Mouse (Mus musculus) mesoderm, embryonic 11.5 days (tissue): Measurements from ENCODE around the gene Aldh3a2.
"Not testable (repeated sequence)": the region's sequence is repeated elsewhere in the genome, so short reads cannot be mapped to it uniquely, and the experiment has no call there.

Experiments used
- DNase-seq: peaks from one replicate; pipeline ENCODE4 v3.0.0-alpha.2; 2012; ENCODE audit warnings: low read depth, low spot score

Gene Aldh3a2

DNA sequence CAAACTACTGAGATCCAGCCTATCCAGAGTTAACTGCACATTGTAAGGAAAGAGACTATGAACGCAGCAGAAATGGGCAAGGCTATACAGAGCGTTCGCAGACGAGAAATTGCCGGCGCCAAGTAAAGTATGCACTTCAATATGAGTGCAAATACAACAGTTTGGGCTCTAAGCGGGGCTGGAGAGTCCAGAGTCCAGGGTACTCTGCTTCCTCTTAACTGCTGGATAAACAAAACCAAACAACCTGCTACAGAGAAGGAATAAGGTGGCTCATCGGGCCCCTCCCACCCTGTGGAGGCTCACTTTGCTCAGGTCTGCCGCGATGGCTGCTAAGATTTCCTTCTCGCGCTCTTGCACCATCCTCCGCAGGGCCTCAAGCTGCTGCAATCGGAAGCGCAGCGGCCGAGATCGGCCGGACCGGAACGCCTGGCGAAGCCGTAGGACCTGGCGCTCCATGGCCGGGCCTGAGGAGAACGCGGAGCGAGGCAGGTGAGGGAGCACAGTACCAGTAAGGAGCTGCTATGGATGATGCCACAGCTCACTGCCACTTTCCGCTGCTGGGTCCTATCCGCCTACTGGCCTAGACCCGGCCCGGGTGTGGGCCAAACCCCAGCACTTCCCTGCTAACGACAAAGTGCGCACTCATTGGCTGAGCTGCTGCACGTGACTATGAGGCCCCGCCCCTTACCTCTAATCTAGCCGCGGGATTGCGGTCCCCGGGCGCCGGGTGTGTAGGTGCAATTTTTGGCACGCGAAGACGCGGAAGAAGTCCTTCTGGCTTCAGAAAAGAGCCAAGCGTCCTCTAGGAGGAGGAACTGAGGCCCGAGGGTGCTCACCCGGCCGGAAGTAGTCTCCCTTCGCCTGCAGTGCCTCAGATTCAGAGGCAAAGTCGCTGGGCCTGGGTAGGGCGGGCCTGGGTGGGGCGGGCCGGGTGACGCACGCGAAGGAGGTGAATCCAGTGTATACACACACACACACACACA is at the start of gene Aldh3a2:
Aldh3a2 (minus strand) TSS at position 914 of the 983 bp plus-strand sequence.
- peak; percentile 94 for DNase-seq

DNA sequence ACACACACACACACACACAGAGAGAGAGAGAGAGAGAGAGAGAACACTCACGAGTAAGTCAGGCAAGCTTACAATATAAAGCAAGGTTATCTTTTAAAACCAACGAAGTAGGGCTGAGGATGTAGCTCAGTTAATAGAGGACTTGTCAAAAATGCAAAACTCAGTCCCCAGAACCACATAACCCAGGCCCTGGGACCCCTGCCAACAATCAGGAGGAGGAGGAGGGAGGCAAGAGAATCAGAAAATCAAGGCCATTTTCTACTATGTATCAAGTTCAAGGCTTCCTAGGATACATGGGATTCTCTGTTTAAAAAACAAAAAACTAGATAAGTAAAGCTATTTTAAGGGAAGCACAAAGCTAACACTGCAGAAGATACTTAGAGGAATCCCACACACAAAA is 49.6 kb upstream of the Aldh3a2 start:
- DNase-seq = no peak

DNA sequence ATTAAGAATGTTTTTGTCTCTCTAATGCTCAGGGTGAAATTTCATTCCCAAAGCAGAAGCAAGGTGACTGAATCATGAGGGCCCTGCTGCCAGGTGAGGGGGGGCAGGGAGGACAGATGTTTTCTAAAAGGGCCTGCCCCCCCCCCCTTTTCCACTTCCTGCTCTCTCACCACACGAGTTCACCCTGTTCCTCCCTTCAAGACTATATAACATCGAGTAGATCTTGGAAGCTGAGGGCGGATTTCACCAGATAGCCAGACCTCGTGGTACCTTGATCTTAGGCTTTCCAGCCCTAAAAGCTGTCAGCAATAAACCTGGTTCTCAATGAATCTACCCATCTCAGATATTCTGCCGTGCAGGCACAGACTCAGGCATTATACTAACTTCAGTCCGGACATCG is 43.1 kb upstream of the Aldh3a2 start:
- DNase-seq = no peak

DNA sequence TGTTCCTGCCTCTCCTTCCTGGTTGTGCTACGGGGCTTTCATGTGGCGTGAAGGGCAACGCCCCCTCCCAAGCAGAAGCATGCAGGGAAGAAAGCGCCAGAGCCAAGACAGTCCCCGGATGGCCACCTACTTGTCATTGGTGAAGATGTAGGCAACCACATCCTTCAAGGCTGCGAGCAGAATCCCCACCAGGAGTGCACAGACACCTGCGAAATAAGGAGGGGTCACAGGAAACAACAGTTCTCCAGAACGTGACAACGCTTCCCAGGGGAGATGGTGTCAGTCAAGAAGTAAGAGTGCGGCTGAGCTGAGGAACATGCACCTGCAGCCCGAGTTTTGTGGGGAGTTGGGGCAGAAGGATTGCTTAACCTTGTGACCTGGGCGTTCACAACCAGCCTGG is 42.6 kb upstream of the Aldh3a2 start:
- no peak for DNase-seq

DNA sequence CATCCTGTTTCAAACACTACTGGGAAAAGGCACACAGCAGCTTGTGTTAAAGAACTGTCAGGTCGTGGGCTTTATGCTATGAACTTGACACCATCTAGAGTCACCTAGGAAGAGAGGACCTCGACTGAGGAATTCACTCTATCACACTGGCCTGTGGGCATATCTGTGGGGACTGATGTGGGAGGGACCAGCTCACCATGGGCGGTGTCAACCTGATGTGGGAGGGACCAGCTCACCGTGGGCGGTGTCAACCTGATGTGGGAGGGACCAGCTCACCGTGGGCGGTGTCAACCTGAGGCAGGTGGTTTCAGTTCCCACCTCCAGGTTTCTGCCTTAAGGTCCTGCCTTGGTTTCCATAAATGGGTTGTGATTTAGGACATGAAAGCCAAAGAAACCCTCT is 40.5 kb upstream of the Aldh3a2 start:
- no peak for DNase-seq

DNA sequence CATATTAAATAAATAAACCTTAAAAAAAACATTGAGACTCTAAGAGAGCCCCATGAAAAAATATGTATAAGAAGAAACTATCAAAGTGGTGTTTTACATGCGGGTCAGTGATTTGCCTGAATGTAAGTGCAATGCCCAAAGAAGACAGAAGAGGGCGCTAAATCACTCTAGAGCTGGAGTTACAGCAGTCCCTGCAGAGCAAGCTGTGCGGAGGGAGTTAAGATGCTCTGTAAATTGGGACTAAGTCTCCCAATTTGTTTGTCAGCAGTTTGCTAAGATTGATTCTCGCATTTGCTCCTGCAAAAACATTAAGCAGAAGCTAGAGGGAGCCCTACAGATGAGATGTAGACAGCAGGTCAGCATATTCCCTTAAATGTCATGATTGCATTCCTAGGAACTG is 38.1 kb upstream of the Aldh3a2 start:
- DNase-seq = peak; percentile 33

DNA sequence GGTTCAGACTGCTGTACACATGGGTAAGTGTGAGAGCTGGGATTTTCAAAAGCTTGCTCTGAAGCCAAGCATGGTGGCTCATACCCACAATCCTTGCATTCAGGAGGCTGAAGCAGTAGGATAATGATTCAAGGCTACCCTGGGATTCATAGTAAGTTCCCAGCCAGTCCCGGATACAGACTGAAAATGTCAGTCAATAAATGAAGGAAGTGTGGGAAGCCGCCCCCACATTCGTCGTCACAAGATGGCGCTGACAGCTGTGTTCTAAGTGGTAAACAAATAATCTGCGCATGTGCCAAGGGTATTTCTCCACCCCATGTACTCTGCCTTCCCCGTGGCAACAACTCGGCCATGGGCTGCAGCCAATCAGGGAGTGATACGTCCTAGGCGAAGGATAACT is 37.3 kb upstream of the Aldh3a2 start:
- DNase-seq = not testable (repeated sequence)

DNA sequence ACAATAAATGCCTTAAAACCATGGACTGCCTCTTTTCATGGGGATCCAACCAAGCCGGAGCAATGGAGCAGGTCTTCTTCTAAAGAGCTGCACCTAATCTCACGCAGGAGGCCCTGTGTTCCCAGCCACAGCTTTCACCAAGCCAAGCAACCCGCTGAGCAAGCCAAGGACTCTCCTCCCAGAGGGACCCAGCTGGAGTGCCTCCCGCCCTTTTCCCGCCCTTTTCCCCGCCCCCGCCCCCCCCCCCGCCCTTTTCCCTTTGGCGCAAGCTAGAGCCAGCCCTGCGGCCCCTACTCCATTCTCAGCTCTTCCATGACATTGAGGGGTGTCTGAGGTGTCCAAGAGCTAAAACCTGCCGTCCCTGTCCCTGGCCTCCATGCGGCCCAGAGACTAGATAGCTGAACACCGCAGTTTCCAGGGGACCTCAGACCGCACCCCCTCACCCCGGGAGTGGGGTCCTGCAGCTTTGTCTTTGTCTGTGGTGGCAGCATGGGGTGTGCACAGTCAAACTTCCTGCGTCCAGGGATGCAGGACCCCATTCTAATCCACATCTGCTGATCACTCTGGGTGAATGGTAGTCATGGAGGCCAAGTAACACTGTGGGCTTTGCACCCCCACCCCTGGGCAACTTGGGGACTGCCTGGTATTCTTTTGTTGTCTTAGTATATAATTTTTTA is 33.6 kb upstream of the Aldh3a2 start:
- DNase-seq = no peak

DNA sequence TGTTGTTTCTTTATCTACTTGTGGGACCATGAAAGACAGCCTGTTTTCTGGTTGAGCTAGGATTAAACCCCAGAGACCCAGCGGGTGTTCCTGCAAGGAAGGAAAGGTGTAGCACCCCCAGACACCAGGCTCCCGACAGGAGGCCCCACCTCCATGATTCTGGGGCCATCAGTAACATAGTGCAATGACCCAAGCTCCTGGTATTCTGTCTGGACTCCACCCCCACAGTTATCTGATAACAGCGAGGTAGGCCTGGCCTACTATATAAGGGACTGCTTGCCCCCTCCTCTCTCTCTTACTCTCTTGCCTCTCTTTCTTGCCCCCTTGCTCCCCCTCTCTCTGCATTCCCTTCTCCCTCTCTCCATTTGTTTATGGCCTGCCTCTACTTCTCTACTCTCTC is 32.9 kb upstream of the Aldh3a2 start:
- no peak for DNase-seq

DNA sequence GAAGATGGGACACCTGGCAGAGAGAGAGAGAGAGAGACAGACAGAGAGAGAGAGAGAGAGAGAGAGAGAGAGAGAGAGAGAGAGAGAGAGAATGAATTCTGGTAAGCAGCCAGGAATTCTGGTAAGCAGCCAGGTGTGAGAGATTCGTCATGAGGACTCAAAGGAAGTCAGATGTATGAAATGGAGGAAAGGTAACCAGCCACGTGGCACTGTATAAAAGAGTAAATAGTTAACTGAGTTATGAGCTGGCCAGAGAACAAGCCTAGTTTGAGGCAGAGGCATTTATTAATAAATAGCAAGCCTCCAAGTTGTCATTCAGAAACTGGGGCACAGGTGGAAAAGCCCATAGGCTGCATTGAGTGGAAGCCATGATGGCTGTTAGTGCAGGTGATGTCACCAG is 30.6 kb upstream of the Aldh3a2 start:
- DNase-seq = no peak

DNA sequence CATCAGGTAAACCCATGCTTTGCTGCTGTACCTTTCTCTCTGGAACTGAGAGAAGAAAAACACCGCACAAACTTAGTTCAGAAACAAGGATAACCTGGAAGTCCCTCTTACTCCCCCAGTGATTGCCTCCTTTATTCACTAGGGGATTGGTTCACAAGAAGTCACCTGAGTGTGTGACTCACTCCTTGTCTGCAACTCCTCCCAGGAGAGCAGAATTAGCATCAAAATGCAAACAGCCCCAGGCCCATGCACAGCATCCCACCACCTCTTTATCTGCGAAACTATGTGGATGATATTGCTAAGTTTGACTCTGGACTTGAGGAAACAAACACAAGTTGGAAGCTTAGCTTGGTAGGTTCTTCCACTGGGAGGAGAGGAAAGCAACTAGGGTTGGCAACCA is 30.1 kb upstream of the Aldh3a2 start:
- DNase-seq = no peak

DNA sequence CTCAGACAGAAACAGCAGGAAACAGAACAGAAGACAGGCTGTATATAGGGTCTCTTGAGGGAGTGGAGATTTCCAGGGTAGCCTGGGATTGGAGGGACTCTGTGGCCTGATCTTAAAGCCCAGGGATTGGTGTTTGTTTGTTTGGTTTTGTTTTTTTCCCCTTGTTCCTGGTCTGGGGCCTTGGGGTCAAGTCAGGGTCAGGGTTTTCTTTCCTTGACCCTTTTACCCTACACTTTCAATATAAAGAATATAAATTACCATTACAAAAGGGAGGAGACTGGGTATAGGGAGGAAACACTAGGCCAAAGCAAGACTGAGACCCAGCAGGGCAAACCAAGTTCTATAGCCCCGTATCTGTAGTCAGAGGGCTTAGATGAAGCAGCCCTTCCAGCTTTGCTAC is 29.3 kb upstream of the Aldh3a2 start:
- no peak for DNase-seq

DNA sequence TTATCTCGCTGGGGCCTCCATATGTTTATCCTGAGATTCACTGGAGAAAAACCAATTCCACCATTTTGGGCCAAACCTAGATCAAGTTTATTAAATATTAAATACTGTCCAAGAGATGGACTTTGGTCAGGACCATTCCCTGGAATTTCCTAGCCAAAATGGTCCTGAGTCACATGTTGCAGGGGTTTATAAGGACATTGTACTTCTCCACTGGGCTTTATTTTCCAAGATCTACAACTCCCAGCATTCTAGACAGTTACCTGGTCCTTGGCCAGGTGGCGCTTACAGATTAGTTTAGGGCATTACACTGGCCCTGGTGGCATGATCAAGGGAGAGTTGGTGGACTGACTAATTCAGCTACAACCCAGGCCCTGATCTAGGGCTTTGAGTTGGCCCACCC is 28.3 kb upstream of the Aldh3a2 start:
- no peak for DNase-seq

DNA sequence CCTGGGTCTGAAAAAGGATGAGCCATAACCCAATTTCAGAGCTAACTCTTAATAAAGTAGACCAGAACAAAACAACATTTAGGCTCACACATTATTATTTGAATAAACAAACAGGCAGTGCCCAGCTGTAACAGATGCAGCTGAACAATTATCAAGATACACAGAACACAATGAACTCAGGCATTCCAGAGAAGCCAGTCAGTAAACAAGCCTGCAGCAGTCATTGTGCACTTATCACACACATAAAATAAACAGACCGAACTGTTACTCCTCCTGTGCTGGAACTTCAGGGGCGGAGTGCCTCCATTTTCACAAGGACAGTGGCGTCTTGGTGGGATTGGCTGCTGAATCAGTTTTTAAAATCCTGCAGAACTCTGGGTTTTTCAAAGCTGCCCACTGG is 27.2 kb upstream of the Aldh3a2 start:
- no peak for DNase-seq

DNA sequence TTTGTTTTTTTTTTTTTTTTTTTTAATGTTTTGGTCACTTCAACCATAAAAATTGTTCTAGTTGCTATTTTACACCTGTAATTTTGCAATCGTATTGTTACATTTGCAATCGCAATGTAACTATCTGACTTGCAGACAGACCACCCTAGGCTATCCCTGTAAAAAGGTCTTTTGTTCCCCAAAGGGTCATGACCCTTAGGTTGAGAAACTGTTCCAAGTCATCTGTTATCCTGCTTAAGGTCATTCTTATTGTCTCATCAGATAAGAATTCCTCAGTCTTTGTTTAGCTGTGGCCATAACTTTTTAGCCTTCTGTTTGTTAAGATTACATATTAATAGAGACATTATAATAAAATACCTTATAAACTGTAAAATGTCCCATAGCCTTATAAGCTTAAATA is 26.0 kb upstream of the Aldh3a2 start:
- DNase-seq = peak; percentile 48

DNA sequence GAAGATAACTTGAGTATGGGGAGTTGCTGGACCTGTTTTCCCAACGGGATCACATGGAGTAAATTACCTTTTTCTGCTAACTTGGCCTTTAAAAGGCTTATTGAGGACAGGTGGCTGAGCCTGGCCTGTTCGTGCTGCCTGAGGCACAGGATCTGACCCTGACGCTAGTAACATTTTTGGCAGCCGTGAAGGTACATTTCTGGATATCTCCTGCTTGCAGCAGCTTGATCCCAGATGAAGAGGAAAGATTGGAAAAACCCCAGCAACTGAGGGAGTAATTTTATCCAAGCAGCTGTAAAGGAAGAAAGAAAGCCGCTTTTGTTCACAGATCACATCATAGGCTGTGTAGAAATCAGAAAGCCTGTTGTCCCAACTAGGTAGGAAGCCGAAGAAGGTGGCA is 17.1 kb upstream of the Aldh3a2 start:
- DNase-seq = no peak

DNA sequence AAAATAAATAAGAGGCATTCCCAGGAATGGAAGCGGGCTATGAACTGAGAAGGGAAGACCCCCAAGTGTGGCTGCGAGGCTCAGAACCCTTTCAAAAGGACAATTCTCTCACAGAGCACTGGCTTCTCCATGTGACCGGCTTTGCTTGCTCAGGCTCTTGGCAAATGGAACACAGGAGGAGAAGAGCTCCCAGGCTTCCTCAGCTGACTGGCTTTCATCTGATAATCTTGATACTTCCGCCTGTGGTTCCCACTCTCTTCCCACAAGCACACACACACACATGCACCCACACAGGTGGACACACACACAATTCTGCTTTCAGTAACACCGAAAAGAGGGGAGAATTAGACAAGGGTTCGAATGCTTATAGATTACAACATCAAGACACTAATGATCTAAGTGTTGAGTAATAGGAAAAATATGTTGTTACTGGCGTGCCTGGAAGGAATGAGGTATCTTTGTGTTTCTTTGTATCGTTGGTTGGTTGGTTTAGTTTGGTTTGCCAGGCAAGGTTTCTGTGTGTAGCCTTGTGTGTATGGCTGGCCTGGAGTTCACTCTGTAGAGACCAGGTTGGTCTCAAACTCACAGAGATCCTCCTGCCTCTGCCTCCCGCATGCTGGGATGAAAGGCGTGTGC is 16.3 kb upstream of the Aldh3a2 start:
- no peak for DNase-seq

DNA sequence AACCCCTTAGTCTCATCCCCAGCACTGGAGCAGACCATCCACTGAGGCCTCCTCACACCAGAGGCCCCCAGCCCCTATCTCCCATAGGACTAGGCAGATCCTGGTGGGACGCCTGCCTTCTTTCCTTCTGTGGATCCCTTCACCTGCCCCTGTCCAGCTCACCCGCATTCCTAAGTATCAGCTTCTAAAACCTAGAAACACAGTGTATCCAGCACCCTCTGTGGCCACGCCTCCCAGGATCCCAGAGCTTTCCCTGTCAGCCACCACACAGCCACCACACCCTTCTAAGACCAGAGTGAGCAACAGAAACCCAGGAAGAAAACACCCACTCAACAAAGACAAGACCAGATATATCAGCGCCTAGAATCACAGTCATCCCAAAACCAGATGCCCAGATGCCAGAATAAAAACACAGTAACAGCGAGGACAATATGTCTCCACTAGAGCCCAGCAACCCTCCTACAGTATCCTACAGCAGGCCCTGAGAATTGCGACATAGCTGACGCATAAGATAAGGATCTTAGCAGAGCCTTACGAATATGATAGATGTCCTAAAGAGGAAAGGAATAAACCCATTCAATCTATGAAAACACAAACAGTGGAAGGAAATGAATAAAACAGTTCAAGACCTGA is 11.3 kb upstream of the Aldh3a2 start:
- DNase-seq = no peak

DNA sequence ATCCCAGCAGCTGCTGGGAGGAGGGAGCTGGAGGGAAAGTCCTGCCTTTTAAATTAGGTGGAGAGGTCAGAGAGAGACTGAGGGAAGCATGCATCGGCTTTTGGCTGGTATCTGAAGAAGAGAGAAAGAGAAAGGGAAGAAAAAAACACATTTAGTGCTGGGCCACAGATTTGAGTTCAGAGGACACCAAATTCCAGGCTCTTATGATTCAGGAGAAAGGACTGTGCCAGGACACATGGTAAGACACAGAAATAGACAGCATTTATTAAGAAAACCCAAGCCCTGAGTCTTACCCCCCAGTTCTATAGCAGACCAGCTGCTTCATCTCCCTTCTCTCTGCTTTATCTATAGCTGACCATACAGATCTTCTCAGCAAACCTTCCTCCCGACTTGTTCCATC is 10.7 kb upstream of the Aldh3a2 start:
- DNase-seq = no peak

DNA sequence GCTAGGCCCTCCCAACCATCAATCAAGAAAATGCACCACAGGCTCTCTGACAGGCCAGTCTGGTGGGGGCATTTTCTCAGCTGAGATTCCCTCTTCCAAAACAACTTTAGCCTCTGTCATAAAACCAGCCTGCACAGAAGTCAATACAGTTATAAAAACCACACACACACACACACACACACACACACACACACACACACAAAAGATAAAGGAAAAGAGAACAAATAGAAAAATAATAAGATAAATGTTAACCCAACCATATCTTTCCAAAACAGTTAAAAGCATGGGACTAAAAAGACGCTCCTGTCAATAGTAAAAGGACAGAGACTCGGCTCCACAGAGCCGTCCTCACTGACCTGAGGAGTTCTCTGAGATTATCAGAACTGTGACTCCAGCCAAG is 9.2 kb upstream of the Aldh3a2 start:
- DNase-seq = no peak

DNA sequence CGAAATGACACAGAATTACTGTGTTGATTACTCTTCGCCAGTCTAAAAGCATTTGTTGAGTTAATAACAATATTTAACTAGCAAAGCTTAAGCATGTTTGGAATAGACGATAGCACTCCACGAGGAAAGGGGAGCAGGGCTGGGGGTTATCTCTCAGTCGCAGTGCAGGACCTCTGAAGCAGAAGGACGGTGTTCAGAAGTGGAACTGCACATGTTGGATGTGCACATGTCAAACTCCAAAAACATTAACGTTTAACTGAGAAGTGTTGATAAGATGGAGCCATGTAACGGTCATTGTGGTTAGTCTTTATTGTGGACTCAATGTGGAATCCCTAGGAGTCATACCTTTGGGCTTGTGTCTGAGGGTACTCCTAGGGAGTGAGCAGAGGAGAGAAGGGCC is 7.8 kb upstream of the Aldh3a2 start:
- DNase-seq = no peak

DNA sequence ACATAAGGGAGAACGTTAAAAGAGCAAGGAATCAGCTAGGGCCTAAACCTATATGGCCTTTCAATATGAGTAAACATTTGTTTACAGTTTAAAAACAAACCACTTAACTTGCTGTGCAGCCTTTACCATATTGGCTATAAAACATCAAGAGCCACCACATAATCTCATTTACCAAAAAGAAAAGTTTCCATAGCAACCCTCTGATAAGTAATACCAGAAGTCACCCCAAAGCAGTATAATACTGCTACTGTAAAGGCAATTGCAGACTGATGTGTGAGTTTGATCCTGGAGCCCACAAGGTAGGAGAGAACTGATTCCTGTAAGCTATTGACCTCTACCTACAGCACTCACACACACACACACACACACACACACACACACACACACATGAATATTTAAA is 7.2 kb upstream of the Aldh3a2 start:
- DNase-seq = no peak
